Mouse (Mus musculus) c-Kit-positive CD71-negative TER-119-negative erythroid progenitor cells, embryonic 14.5 days (primary cell): ENCODE measurements around the gene Cwh43.
A peak's percentile ranks its signal among the peaks of the same experiment; 100 is the strongest.
"Not testable (repeated sequence)": the region's sequence is repeated elsewhere in the genome, so short reads cannot be mapped to it uniquely, and the experiment has no call there.

Source experiments
- DNase-seq: peaks from one replicate; pipeline ENCODE4 v3.0.0-alpha.2; 2013; ENCODE audit warnings: low read depth

Cwh43 gene

GRCm38 (mm10) chr5:73480700-73481099 lies 74.8 kb downstream of the Cwh43 start, which contains the start of gene Dcun1d4:
Dcun1d4 (plus strand) TSS chr5:73481000.
- DNase-seq = no peak

GRCm38 (mm10) chr5:73481401-73481800 lies 75.5 kb downstream of the Cwh43 start:
- DNase-seq = no peak

DNA sequence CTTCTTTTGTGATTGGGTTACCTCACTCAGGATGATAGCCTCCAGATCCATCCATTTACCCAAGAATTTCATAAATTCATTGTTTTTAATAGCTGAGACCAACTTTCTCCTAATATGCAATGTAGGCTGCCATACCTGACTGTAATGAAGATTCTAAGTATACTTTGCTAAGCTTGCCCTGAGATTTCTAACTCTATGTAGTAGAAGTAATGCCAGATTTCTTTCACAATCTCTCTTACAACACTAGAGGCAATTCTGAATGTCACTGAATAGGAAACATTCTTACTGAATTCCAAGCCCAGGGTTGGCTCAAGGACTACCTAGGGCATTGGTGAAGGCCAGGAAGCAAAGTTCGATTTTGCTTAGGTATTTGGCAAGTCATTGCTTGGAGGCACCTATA lies 76.5 kb downstream of the Cwh43 start:
- not testable (repeated sequence) for DNase-seq

GRCm38 (mm10) chr5:73484016-73484615 lies 78.2 kb downstream of the Cwh43 start:
- DNase-seq = no peak

DNA sequence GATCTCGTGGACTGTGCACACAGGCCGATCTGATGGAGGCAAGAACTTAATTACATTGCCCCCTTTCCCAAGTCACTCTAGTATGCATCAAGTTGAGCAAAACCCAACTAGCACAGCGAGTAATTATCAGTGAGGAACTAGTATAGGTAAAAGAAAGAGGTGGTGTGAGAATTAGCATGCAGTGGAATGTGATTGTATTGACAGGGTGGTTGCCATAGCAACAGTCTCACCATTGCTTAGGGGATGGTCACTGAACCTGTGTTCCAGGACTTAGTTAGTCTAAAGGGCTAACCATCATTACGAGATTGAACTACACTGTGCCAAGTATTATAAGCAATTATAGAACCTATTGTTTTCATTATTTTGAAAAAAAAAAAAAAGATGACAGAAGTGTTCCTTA lies 80.6 kb downstream of the Cwh43 start:
- DNase-seq = no peak

GRCm38 (mm10) chr5:73489915-73490314 lies 84.0 kb downstream of the Cwh43 start:
- DNase-seq = no peak

DNA sequence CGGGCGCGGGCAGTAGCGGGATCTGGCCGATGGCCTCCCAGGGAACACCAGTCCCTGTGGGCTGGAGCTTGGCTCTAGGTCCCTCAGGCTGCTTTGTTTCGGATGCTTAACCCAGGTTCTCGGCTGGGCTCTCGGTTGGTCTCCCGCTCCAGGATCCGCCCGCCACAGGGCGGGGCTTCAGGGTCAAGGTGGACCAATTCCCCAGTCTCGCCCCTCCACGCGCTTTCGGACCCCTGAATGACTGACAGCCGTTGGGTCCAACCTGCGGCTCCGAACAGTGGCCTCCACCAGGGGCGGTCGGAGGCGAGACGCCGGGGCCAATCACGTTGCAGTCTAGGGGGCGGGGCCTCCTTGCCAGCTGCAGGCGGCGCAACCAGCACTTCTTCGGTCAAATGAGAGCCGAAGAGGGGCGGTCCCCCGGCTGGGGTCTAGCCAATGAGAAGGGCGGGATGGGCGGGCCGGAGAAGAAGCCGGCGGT lies 84.8 kb downstream of the Cwh43 start:
- DNase-seq = peak; percentile 97

DNA sequence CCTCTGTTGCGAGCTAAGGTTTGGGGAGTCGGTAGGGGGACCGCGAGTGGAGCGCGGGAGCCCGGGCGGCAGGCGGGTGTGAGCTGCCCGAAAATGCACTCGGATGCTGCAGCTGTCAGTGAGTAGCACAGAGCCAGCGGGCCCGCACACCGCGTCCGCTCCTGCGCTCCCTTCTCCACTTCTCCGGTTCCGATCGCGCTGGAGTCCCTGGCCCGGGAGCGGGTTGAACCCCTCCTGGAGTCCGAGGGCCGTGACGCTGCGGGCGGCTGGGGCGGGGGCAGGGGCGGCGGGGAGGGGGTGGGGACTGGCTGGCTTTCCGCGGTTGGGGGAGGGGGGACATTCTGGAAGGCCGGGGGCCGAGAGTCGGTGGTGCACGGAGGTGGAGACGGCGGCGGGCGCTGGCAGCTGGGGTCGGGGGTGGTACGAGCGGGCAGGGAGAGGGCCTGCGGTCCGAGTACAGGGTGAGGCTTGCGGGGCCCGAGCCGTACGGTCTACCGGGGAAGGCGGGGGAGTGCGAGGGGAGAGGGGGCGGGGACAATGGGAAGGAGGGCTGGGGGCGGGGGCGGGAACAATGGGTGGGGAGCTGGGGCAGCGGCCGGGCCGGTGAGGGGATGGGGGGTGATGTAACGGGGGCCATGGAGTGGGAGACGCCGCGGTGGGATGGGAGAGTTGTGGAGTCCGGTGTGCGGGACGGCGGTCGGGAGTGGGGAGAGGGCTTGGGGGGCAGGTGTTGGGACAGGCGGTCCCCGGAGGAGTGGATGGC lies 85.4 kb downstream of the Cwh43 start:
- no peak for DNase-seq

DNA sequence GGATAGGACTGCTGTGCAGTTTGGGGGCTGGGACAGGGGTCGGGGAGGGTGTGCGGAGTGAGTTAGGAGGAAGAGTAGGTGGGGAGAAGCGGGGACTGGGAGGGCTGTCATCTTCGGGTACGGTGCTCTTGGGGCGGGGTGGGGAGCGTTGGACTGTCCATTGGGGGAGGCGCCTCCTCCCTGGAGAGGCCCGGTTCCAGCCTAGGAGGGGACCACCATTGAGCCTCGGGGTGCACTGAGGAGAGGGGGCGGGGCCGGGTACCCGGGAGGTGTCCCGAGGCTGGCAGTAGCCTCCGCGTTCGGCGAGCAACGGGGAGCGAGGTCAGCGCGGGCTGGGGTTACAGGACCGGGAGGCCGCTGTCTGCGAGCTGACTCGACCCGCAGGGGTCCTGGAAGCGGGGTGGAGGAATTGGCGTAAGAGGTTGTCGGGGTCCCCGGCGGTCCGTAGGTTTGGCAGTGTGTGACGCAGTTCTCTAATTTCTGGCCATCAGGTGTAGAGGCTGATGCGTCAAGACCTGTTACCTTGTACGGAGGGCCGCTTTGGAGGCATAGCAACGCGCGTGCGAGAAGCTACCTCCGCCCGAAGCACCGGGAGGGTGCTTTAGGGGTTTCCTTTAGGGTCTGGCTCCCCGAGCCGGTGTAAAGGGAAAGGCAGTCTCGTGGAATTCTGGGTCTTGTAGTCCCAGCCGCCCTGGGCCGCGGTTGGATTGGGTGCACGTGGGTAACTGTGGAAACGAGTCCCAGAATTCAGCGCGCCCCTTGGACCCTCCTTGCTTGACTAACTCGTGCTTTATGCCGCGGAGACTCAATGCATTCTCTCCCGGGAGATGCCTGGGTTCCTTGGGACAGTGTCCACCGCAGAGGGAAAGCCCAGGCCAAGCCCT lies 86.2 kb downstream of the Cwh43 start:
- peak; percentile 84 for DNase-seq

GRCm38 (mm10) chr5:73497401-73497800 lies 91.5 kb downstream of the Cwh43 start:
- DNase-seq = no peak

GRCm38 (mm10) chr5:73498559-73498958 lies 92.7 kb downstream of the Cwh43 start:
- DNase-seq = no peak

- DNase-seq = no peak
These were observed 95.1 kb downstream of the Cwh43 start for GRCm38 (mm10) chr5:73500867-73501440.

DNA sequence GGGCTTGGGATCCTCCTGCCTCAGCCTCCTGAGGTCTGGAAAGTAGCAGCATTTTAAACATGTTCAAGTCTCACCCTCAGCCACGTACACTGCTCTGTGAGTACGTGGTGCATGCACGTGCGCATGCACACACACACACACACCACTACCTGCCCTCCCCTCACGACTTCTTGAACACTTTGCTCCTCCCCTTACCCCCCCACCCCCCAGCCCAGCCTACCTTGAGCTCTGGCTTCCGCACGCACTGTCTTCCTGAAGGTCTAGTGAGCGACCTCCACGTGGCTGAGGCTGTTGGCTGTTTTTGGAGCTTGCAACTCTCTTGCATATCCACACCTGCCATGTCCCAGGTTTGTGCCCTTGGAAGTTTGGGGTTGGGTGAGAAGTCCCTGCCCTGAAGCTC lies 96.5 kb downstream of the Cwh43 start:
- no peak for DNase-seq
